Mouse (Mus musculus) stomach, adult 2 months (tissue): Measurements from ENCODE around the gene Rffl. TPM values are rescaled to one million over a fixed set of nuclear protein-coding genes. Genes with fewer than 3 reads are reported as not detected.

ENCODE experiments used
- polyA plus RNA-seq: library from polyadenylated mRNA; depleted of rRNA; stranded (reverse); fragments of >200 nt; gene quantifications from 2 replicates; pipeline ENCODE4 v1.2.3, GENCODE M21; 2012; rRNA removed

Gene Rffl
- polyA plus RNA-seq, result 8.1 and 8.5 TPM in 2 replicates

GRCm38 (mm10) chr11:82871031-82871446 lies at the start of gene Rffl:
Rffl (minus strand) TSS chr11:82871210.

GRCm38 (mm10) chr11:82910250-82910649 lies 39.2 kb upstream of the Rffl start, which contains the start of gene Unc45b:
Unc45b (plus strand) TSS chr11:82910550.

GRCm38 (mm10) chr11:82907651-82908607 lies 36.9 kb upstream of the Rffl start, which contains the start of gene Nle1:
Nle1 (minus strand) TSS chr11:82908411.

GRCm38 (mm10) chr11:82891936-82892335 lies 20.9 kb upstream of the Rffl start, which contains the start of gene Fndc8:
Fndc8 (plus strand) TSS chr11:82892124.

GRCm38 (mm10) chr11:82890342-82890762 lies 19.3 kb upstream of the Rffl start, which contains the start of gene Rad51d:
Rad51d (minus strand) TSS chr11:82890614.

GRCm38 (mm10) chr11:82780983-82781903 lies 89.8 kb downstream of the Rffl start, which contains the start of gene Lig3:
Lig3 (plus strand) TSS chr11:82781108.

GRCm38 (mm10) chr11:82763742-82764437 lies 107.1 kb downstream of the Rffl start, which contains the start of the genes Cct6b and Zfp830:
Cct6b (minus strand) TSS chr11:82764321.
Zfp830 (plus strand) TSS chr11:82764345.

Other genes with a start within 250 kb of the Rffl start
- gene Cct6b, start 106.9 kb downstream of the Rffl start, polyA plus RNA-seq, result 0.10 TPM in 1 of 2 replicates, not detected in the other
- gene Zfp830, start 106.9 kb downstream of the Rffl start, polyA plus RNA-seq, result 0.90 and 1.1 TPM in 2 replicates
- 4.7 and 5.9 TPM in 2 replicates for gene Lig3, start 90.1 kb downstream of the Rffl start, polyA plus RNA-seq
- gene Rad51d, start 19.4 kb upstream of the Rffl start, polyA plus RNA-seq, result 2.5 and 3.9 TPM in 2 replicates
- 0.04 and 0.11 TPM in 2 replicates for gene Fndc8, start 20.9 kb upstream of the Rffl start, polyA plus RNA-seq
- 15.3 and 18.4 TPM in 2 replicates for gene Nle1, start 37.2 kb upstream of the Rffl start, polyA plus RNA-seq
- 1.1 and 1.7 TPM in 2 replicates for gene Unc45b, start 39.3 kb upstream of the Rffl start, polyA plus RNA-seq
- 0.59 and 1.3 TPM in 2 replicates for gene Slfn5, start 80.1 kb upstream of the Rffl start, polyA plus RNA-seq
- 0.22 and 0.40 TPM in 2 replicates for gene Slfn9, start 120.6 kb upstream of the Rffl start, polyA plus RNA-seq
- gene Slfn8, start 149.6 kb upstream of the Rffl start, polyA plus RNA-seq, result 0.22 TPM in 1 of 2 replicates, not detected in the other
- 0.73 and 1.1 TPM in 2 replicates for gene Slfn2, start 193.9 kb upstream of the Rffl start, polyA plus RNA-seq
- 0.03 and 0.04 TPM in 2 replicates for gene Slfn1, start 245.6 kb upstream of the Rffl start, polyA plus RNA-seq